Comparison of ENCODE assay signal across 8 mouse cellular contexts in the genomic region with DNA sequence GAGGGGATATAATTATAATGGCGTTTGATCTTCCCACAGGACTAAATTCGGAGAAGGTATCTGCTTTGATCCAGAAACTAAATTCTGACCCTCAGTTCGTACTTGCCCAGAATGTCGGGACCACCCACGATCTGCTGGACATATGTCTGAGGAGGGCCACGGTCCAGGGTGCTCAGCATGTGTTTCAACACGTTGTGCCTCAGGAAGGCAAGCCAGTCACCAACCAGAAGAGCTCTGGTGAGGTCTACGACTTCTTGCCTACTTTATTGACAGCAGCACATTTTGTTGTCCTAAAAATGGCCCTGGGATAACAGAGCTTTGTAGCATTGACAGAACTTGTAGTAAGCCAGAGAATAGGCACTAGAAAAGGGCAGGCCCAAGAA. TPM values are rescaled to one million over a fixed set of nuclear protein-coding genes. Genes with fewer than 3 reads are reported as not detected.
DNase-seq lines count a peak whose midpoint lies in the region; ATAC-seq lines count a peak whose summit lies in the region.

No protein-coding gene starts in this region.

- H3K9ac ChIP-seq in heart, embryonic 12.5 days, result peak overlapping the region; percentile 87
- H3K9ac ChIP-seq in liver, embryonic 12.5 days, result peak overlapping the region; percentile 83
- H3K9ac ChIP-seq in stomach, embryonic 14.5 days (replicated peaks; ENCODE audit: low read depth, low read length), result peak overlapping the region; percentile 71

- H3K27me3 ChIP-seq in heart, embryonic 12.5 days (replicated peaks), result no peaks in the 10 kb centered on the region
- no peaks in the 10 kb centered on the region for H3K27me3 ChIP-seq in liver, embryonic 12.5 days (replicated peaks)
- no peaks in the 10 kb centered on the region for H3K27me3 ChIP-seq in stomach, embryonic 14.5 days (ENCODE audit: control insufficient read depth, insufficient read depth, low read length)

- H3K27ac ChIP-seq in heart, embryonic 12.5 days (ENCODE audit: poor library complexity, severe bottlenecking), result no peak overlapping the region
- peak overlapping the region; percentile 74; the same call in 1 of the 2 replicates for H3K27ac ChIP-seq in liver, embryonic 12.5 days
- no peak overlapping the region for H3K27ac ChIP-seq in stomach, embryonic 14.5 days (ENCODE audit: low read length)

- H3K4me2 ChIP-seq in heart, embryonic 12.5 days, result peak overlapping the region; percentile 89
- peak overlapping the region; percentile 86 for H3K4me2 ChIP-seq in liver, embryonic 12.5 days
- H3K4me2 ChIP-seq in stomach, embryonic 14.5 days (replicated peaks; ENCODE audit: low read depth, low read length), result peak overlapping the region; percentile 91

- no peak for ATAC-seq in heart, embryonic 12.5 days (ENCODE audit: insufficient number of reproducible peaks, low FRiP score)
- no peak for ATAC-seq in liver, embryonic 12.5 days
- 0 out of 2 replicates have a peak, but pooled peaks have one; percentile 3 for ATAC-seq in stomach, embryonic 14.5 days (ENCODE audit: insufficient number of reproducible peaks, insufficient read depth, low FRiP score, low read depth)

- H3K4me1 ChIP-seq in heart, embryonic 12.5 days (replicated peaks), result peaks cover 9% of the 10 kb centered on the region
- H3K4me1 ChIP-seq in liver, embryonic 12.5 days, result peaks cover 23% of the 10 kb centered on the region
- peaks cover 8% of the 10 kb centered on the region; the same call in 1 of the 2 replicates for H3K4me1 ChIP-seq in stomach, embryonic 14.5 days (ENCODE audit: control insufficient read depth, insufficient read depth, low read length)

- H3K4me3 ChIP-seq in heart, embryonic 12.5 days, result peak overlapping the region; percentile 88
- H3K4me3 ChIP-seq in liver, embryonic 12.5 days, result peak overlapping the region; percentile 82
- H3K4me3 ChIP-seq in stomach, embryonic 14.5 days (ENCODE audit: low read depth, low read length), result peak overlapping the region; percentile 84

- H3K36me3 ChIP-seq in heart, embryonic 12.5 days, result peaks cover 20% of the 10 kb centered on the region
- H3K36me3 ChIP-seq in liver, embryonic 12.5 days, result peaks cover 25% of the 10 kb centered on the region
- peaks cover 18% of the 10 kb centered on the region for H3K36me3 ChIP-seq in stomach, embryonic 14.5 days (ENCODE audit: control insufficient read depth, insufficient read depth, low read length)

- DNase-seq in gastrocnemius, postnatal 10 days, result peak; percentile 14
- no peak for DNase-seq in gastrocnemius, adult 8-10 months (ENCODE audit: low spot score in 2 of 2)
- DNase-seq in thymus, postnatal 25 days, result peak; percentile 3
- no peak for DNase-seq in thymus, postnatal 4 days
- DNase-seq in right cerebral cortex, postnatal 10 days (ENCODE audit: low spot score in 2 of 2), result no peak

- H3K9me3 ChIP-seq in heart, embryonic 12.5 days (replicated peaks), result no peaks in the 10 kb centered on the region
- H3K9me3 ChIP-seq in liver, embryonic 12.5 days (replicated peaks), result no peaks in the 10 kb centered on the region
- H3K9me3 ChIP-seq in stomach, embryonic 14.5 days (ENCODE audit: control insufficient read depth, low read depth, low read length), result no peaks in the 10 kb centered on the region

- 4% methylated on average over 8 of the region's 8 CpGs for WGBS in heart, embryonic 12.5 days
- 5% methylated on average over 8 of the region's 8 CpGs for WGBS in liver, embryonic 12.5 days (ENCODE audit: insufficient replicate concordance)
- WGBS in stomach, embryonic 14.5 days, result 2% methylated on average over 8 of the region's 8 CpGs

RNA-seq across cellular contexts. Expression of gene Blmh, which starts 21.6 kb away (rescaled TPM):
- total RNA-seq in gastrocnemius, postnatal 10 days (2021), result 10 to 100 TPM; 59.2 to 63.5 TPM
- 10 to 100 TPM; 22.9 to 25.4 (median 24.0) TPM for total RNA-seq in gastrocnemius, adult 8-10 months (2022)
- polyA plus RNA-seq in heart, embryonic 12.5 days (2016; fragmentation: Nextera tagmentation; extraction: Ambion mirVana), result 112 and 115 TPM in 2 replicates
- 77.3 and 79.2 TPM in 2 replicates for polyA plus RNA-seq in liver, embryonic 12.5 days (2016; fragmentation: Nextera tagmentation; extraction: Ambion mirVana)
- 127 TPM in 2 replicates for polyA plus RNA-seq in stomach, embryonic 14.5 days (2014; fragmentation: Nextera tagmentation; extraction: Ambion mirVana)

RNA-seq across cellular contexts. Expression of gene Tmigd1, which starts 44.2 kb away (rescaled TPM):
- under 1 TPM; 0.41 to 0.52 TPM for total RNA-seq in gastrocnemius, postnatal 10 days (2021)
- total RNA-seq in gastrocnemius, adult 8-10 months (2022), result not detected
- polyA plus RNA-seq in heart, embryonic 12.5 days (2016; fragmentation: Nextera tagmentation; extraction: Ambion mirVana), result 0.30 TPM in 1 of 2 replicates, not detected in the other
- polyA plus RNA-seq in liver, embryonic 12.5 days (2016; fragmentation: Nextera tagmentation; extraction: Ambion mirVana), result 0.10 TPM in 1 of 2 replicates, not detected in the other
- not detected in 2 replicates for polyA plus RNA-seq in stomach, embryonic 14.5 days (2014; fragmentation: Nextera tagmentation; extraction: Ambion mirVana)

RNA-seq across cellular contexts. Expression of gene Slc6a4, which starts 52.2 kb away (rescaled TPM):
- total RNA-seq in gastrocnemius, postnatal 10 days (2021), result 1 to 10 TPM in 1 of 2 experiments, under 1 TPM in 1; 0.79 to 1.2 TPM
- under 1 TPM; 0.15 to 0.44 (median 0.20) TPM for total RNA-seq in gastrocnemius, adult 8-10 months (2022)
- 1.3 and 1.6 TPM in 2 replicates for polyA plus RNA-seq in heart, embryonic 12.5 days (2016; fragmentation: Nextera tagmentation; extraction: Ambion mirVana)
- 2.2 and 2.8 TPM in 2 replicates for polyA plus RNA-seq in liver, embryonic 12.5 days (2016; fragmentation: Nextera tagmentation; extraction: Ambion mirVana)
- 0.74 and 0.77 TPM in 2 replicates for polyA plus RNA-seq in stomach, embryonic 14.5 days (2014; fragmentation: Nextera tagmentation; extraction: Ambion mirVana)

Comparison
In these comparisons a context has a peak if more than half of its experiments do, and no peak if none do; other contexts are left out.
1. DNase-seq: peak in gastrocnemius, postnatal 10 days (single experiment) and thymus, postnatal 25 days (single experiment); none in gastrocnemius, adult 8-10 months (0 of 2), thymus, postnatal 4 days (single experiment) and right cerebral cortex, postnatal 10 days (0 of 2).
2. Peak in every context shown above with its lines, with median percentiles within 50 percentile points of each other: H3K4me2 ChIP-seq, H3K4me3 ChIP-seq and H3K9ac ChIP-seq.